ENCODE assay signal across 9 mouse cellular contexts in the genomic region with DNA sequence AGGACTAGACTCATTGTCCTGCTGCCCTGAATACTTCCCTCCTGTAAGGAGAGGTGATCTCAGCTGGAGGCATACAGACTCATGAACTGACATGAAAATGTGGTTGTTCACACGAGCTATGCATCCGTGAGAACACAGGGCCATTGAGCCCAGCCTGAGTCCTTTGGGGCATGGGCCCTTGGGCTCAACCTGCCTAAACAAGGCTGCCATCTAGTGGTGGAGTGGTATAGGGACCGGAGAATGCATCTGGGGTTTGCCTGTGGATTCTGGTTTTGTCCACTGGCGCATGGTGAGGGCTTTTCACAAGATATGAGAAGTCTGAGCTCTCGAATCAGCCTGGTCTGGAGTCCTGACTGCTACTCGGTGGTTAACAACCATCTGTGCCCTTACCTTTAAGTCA. TPM values are rescaled to one million over a fixed set of nuclear protein-coding genes. Genes with fewer than 3 reads are reported as not detected.
DNase-seq lines count a peak whose midpoint lies in the region; ATAC-seq lines count a peak whose summit lies in the region.
"Had no signal": no experiment of that assay in that cellular context is flagged by ENCODE, and none has a peak within 500 bp of the region (broad histone marks: within the 10 kb centered on the region; RNA-seq: fewer than 3 reads in every experiment).

No protein-coding gene starts in this region.

- no peaks in the 10 kb centered on the region for H3K27me3 ChIP-seq in hindbrain, embryonic 10.5 days (ENCODE audit: insufficient read depth, poor library complexity, severe bottlenecking)
- no peaks in the 10 kb centered on the region for H3K27me3 ChIP-seq in hindbrain, embryonic 12.5 days
- no peaks in the 10 kb centered on the region for H3K27me3 ChIP-seq in forebrain, embryonic 12.5 days
- H3K27me3 ChIP-seq: midbrain, embryonic 12.5 days had no signal

- 65% methylated on average over 6 of the region's 6 CpGs for WGBS in hindbrain, embryonic 10.5 days
- WGBS in hindbrain, embryonic 12.5 days, result 52% methylated on average over 6 of the region's 6 CpGs
- WGBS in forebrain, embryonic 12.5 days, result 52% methylated on average over 6 of the region's 6 CpGs

- peaks cover 100% of the 10 kb centered on the region for H3K36me3 ChIP-seq in hindbrain, embryonic 10.5 days
- H3K36me3 ChIP-seq in hindbrain, embryonic 12.5 days, result peaks cover 87% of the 10 kb centered on the region
- H3K36me3 ChIP-seq in forebrain, embryonic 12.5 days (replicated peaks), result peaks cover 98% of the 10 kb centered on the region

- H3K9me3 ChIP-seq in hindbrain, embryonic 10.5 days, result no peaks in the 10 kb centered on the region
- H3K9me3 ChIP-seq in hindbrain, embryonic 12.5 days (replicated peaks), result no peaks in the 10 kb centered on the region
- H3K9me3 ChIP-seq in forebrain, embryonic 12.5 days, result no peaks in the 10 kb centered on the region
- H3K9me3 ChIP-seq: midbrain, embryonic 12.5 days had no signal

- H3K4me1 ChIP-seq in hindbrain, embryonic 10.5 days (replicated peaks), result no peaks in the 10 kb centered on the region
- no peaks in the 10 kb centered on the region for H3K4me1 ChIP-seq in hindbrain, embryonic 12.5 days
- no peaks in the 10 kb centered on the region for H3K4me1 ChIP-seq in forebrain, embryonic 12.5 days
- H3K4me1 ChIP-seq: midbrain, embryonic 12.5 days had no signal

- H3K27ac ChIP-seq in hindbrain, embryonic 10.5 days, result no peak overlapping the region
- no peak overlapping the region for H3K27ac ChIP-seq in hindbrain, embryonic 12.5 days
- no peak overlapping the region for H3K27ac ChIP-seq in forebrain, embryonic 12.5 days
- H3K27ac ChIP-seq: midbrain, embryonic 12.5 days had no signal

- H3K4me3 ChIP-seq in hindbrain, embryonic 10.5 days, result no peak overlapping the region
- no peak overlapping the region for H3K4me3 ChIP-seq in hindbrain, embryonic 12.5 days
- no peak overlapping the region for H3K4me3 ChIP-seq in forebrain, embryonic 12.5 days (replicated peaks)
- H3K4me3 ChIP-seq: midbrain, embryonic 12.5 days had no signal

- no peak for ATAC-seq in hindbrain, embryonic 12.5 days (ENCODE audit: low FRiP score)
- 0 out of 2 replicates have a peak, but pooled peaks have one; percentile 46 for ATAC-seq in forebrain, embryonic 12.5 days (ENCODE audit: low FRiP score)
- peak; percentile 69 to 89 for ATAC-seq in hematopoietic stem cell, adult 5-6 weeks (replicated peaks in 1 of 2; ENCODE audit: insufficient read depth in 1 of 2, low FRiP score in 2 of 2, low TSS enrichment in 1 of 2, low read depth in 1 of 2, poor library complexity in 2 of 2, severe bottlenecking in 2 of 2)

- H3K9ac ChIP-seq in hindbrain, embryonic 12.5 days, result no peak overlapping the region
- no peak overlapping the region for H3K9ac ChIP-seq in forebrain, embryonic 12.5 days
- H3K9ac ChIP-seq: midbrain, embryonic 12.5 days had no signal

- DNase-seq in hindbrain, embryonic 10.5 days (ENCODE audit: low spot score), result peak; percentile 62
- peak; percentile 62 for DNase-seq in c-Kit-positive CD71-positive TER-119-negative erythroid progenitor cells, embryonic 14.5 days (ENCODE audit: low read depth)
- peak; percentile 46 to 51 for DNase-seq in left cerebral cortex, adult 8-10 months (ENCODE audit: low spot score in 2 of 2)
- DNase-seq in mesoderm, embryonic 11.5 days (ENCODE audit: low read depth, low spot score), result peak; percentile 71
- DNase-seq in spleen, postnatal 36 days (ENCODE audit: low spot score in 2 of 2), result peak; percentile 45 to 57

- no peak overlapping the region for H3K4me2 ChIP-seq in hindbrain, embryonic 12.5 days (replicated peaks)
- no peak overlapping the region for H3K4me2 ChIP-seq in forebrain, embryonic 12.5 days
- H3K4me2 ChIP-seq: midbrain, embryonic 12.5 days had no signal

RNA-seq across cellular contexts. Expression of a gene that starts 8.2 kb away (rescaled TPM):
- polyA plus RNA-seq in hindbrain, embryonic 10.5 days (2016; fragmentation: Nextera tagmentation; extraction: Ambion mirVana), result 45.6 and 52.8 TPM in 2 replicates
- polyA plus RNA-seq in hindbrain, embryonic 12.5 days (2016; fragmentation: Nextera tagmentation; extraction: Ambion mirVana), result 23.4 and 24.8 TPM in 2 replicates
- polyA plus RNA-seq in forebrain, embryonic 12.5 days (2016; fragmentation: Nextera tagmentation; extraction: Ambion mirVana), result 44.1 and 44.6 TPM in 2 replicates
- 9.4 and 13.3 TPM in 2 replicates for total RNA-seq in hematopoietic stem cell, adult 5-6 weeks (2017)
- total RNA-seq in left cerebral cortex, adult 8-10 months (2022), result under 1 TPM; 0.44 to 0.95 (median 0.50) TPM

RNA-seq across cellular contexts. Expression of a gene that starts 11.4 kb away (rescaled TPM):
- 36.7 and 37.6 TPM in 2 replicates for polyA plus RNA-seq in hindbrain, embryonic 10.5 days (2016; fragmentation: Nextera tagmentation; extraction: Ambion mirVana)
- polyA plus RNA-seq in hindbrain, embryonic 12.5 days (2016; fragmentation: Nextera tagmentation; extraction: Ambion mirVana), result 42.6 and 47.0 TPM in 2 replicates
- polyA plus RNA-seq in forebrain, embryonic 12.5 days (2016; fragmentation: Nextera tagmentation; extraction: Ambion mirVana), result 43.2 and 48.0 TPM in 2 replicates
- total RNA-seq in hematopoietic stem cell, adult 5-6 weeks (2017), result 18.3 and 30.9 TPM in 2 replicates
- total RNA-seq in left cerebral cortex, adult 8-10 months (2022), result 10 to 100 TPM; 26.3 to 37.9 (median 29.8) TPM

RNA-seq across cellular contexts. Expression of a gene that starts 35.6 kb away (rescaled TPM):
- 2.9 and 3.0 TPM in 2 replicates for polyA plus RNA-seq in hindbrain, embryonic 10.5 days (2016; fragmentation: Nextera tagmentation; extraction: Ambion mirVana)
- polyA plus RNA-seq in hindbrain, embryonic 12.5 days (2016; fragmentation: Nextera tagmentation; extraction: Ambion mirVana), result 3.9 and 6.3 TPM in 2 replicates
- polyA plus RNA-seq in forebrain, embryonic 12.5 days (2016; fragmentation: Nextera tagmentation; extraction: Ambion mirVana), result 2.7 and 3.0 TPM in 2 replicates
- total RNA-seq in hematopoietic stem cell, adult 5-6 weeks (2017), result 7.6 and 11.3 TPM in 2 replicates
- 10 to 100 TPM in 2 of 4 experiments, 1 to 10 TPM in 2; 5.8 to 13.3 (median 9.6) TPM for total RNA-seq in left cerebral cortex, adult 8-10 months (2022)

RNA-seq across cellular contexts. Expression of a gene that starts 46.2 kb away (rescaled TPM):
- 0.04 TPM in 1 of 2 replicates, not detected in the other for polyA plus RNA-seq in hindbrain, embryonic 10.5 days (2016; fragmentation: Nextera tagmentation; extraction: Ambion mirVana)
- polyA plus RNA-seq in hindbrain, embryonic 12.5 days (2016; fragmentation: Nextera tagmentation; extraction: Ambion mirVana), result 0.12 TPM in 1 of 2 replicates, not detected in the other
- 0.10 TPM in 1 of 2 replicates, not detected in the other for polyA plus RNA-seq in forebrain, embryonic 12.5 days (2016; fragmentation: Nextera tagmentation; extraction: Ambion mirVana)
- 0.19 TPM in 1 of 2 replicates, not detected in the other for total RNA-seq in hematopoietic stem cell, adult 5-6 weeks (2017)
- total RNA-seq in left cerebral cortex, adult 8-10 months (2022), result 1 to 10 TPM; 1.0 to 1.5 (median 1.3) TPM

RNA-seq across cellular contexts. Expression of a gene that starts 56.2 kb away (rescaled TPM):
- polyA plus RNA-seq in hindbrain, embryonic 10.5 days (2016; fragmentation: Nextera tagmentation; extraction: Ambion mirVana), result 30.9 and 31.6 TPM in 2 replicates
- 16.8 and 17.8 TPM in 2 replicates for polyA plus RNA-seq in hindbrain, embryonic 12.5 days (2016; fragmentation: Nextera tagmentation; extraction: Ambion mirVana)
- 17.9 and 18.5 TPM in 2 replicates for polyA plus RNA-seq in forebrain, embryonic 12.5 days (2016; fragmentation: Nextera tagmentation; extraction: Ambion mirVana)
- total RNA-seq in hematopoietic stem cell, adult 5-6 weeks (2017), result 12.1 and 12.4 TPM in 2 replicates
- 10 to 100 TPM; 19.8 to 23.5 (median 22.4) TPM for total RNA-seq in left cerebral cortex, adult 8-10 months (2022)
